Mouse (Mus musculus) hindbrain, postnatal 0 days (tissue): Measurements from ENCODE around the gene Taf10. TPM values are rescaled to one million over a fixed set of nuclear protein-coding genes. Genes with fewer than 3 reads are reported as not detected.
A peak's percentile ranks its signal among the peaks of the same experiment; 100 is the strongest.

Experiments used
- ATAC-seq: fragments of 200-750 bp; cut with Nextera tagmentation; 2 replicates; pipeline ENCODE4 v1.8.0; 2017; ENCODE audit warnings: mild to moderate bottlenecking, moderate TSS enrichment, moderate library complexity
- DNase-seq: peaks from one replicate; pipeline ENCODE4 v3.0.0-alpha.2; 2015; ENCODE audit warnings: low spot score
- H3K27ac ChIP-seq: fragments of 300-500 bp; sonication (generic); 2 replicates; pipeline ENCODE4 v1.5.1; 2014; ENCODE audit warnings: mild to moderate bottlenecking
- H3K27me3 ChIP-seq: fragments of 300-500 bp; sonication (generic); 2 replicates; pipeline ENCODE4 v1.6.1; 2014; ENCODE audit warnings: low read length, mixed read lengths; ENCODE audit not compliant: insufficient read depth
- H3K36me3 ChIP-seq: fragments of 300-500 bp; sonication (generic); 2 replicates; pipeline ENCODE4 v1.6.1; 2014; ENCODE audit warnings: low read length, mixed read lengths; ENCODE audit not compliant: insufficient read depth
- H3K4me1 ChIP-seq: fragments of 300-500 bp; sonication (generic); 2 replicates; pipeline ENCODE4 v1.6.1; 2014; ENCODE audit warnings: antibody characterized with exemption, low read length, mixed read lengths; ENCODE audit not compliant: insufficient read depth
- H3K4me2 ChIP-seq: fragments of 300-500 bp; sonication (generic); 2 replicates; pipeline ENCODE4 v1.6.1; 2014; ENCODE audit warnings: low read depth, mild to moderate bottlenecking, low read length, moderate library complexity, mixed read lengths
- H3K4me3 ChIP-seq: fragments of 300-500 bp; sonication (generic); 2 replicates; pipeline ENCODE4 v1.5.1; 2014; ENCODE audit warnings: low read length
- H3K9ac ChIP-seq: fragments of 300-500 bp; sonication (generic); replicated peaks from 2 replicates; pipeline ENCODE4 v1.6.1; 2014; ENCODE audit warnings: mild to moderate bottlenecking, low read length, moderate library complexity, mixed read lengths
- H3K9me3 ChIP-seq: fragments of 300-500 bp; sonication (generic); 2 replicates; pipeline ENCODE4 v1.6.1; 2016; ENCODE audit warnings: low read length, mixed read lengths
- CTCF ChIP-seq: IDR thresholded peaks from 2 replicates; pipeline ENCODE4 v1.5.1; 2016; ENCODE audit warnings: antibody characterized with exemption, control low read depth, low read depth
- WGBS: fragments of 180-500 bp; shearing (Covaris S2); extraction: QIAGEN DNeasy Blood & Tissue Kit; methylation state at CpG from one replicate; pipeline ENCODE4 v1.1.7; 2014; 5-methylcytosine and 5-hydroxymethylcytosine counted together
- polyA plus RNA-seq: library from polyadenylated mRNA; unstranded; fragments of >200 nt; fragmentation: Nextera tagmentation; extraction: Ambion mirVana; gene quantifications from 2 replicates; pipeline ENCODE4 v1.2.1, GENCODE M21; 2015
- total RNA-seq: library from RNA; depleted of rRNA; stranded (reverse); fragments of >200 nt; gene quantifications from 2 replicates; pipeline ENCODE4 v1.2.3, GENCODE M21; 2014

The Taf10 gene
- total and polyA plus RNA-seq, 2 experiments from 2014 or later: 111 to 124 TPM

GRCm38 (mm10) chr7:105726980-105727325 is 17.2 kb downstream of the Taf10 start:
- no peaks in the 10 kb centered on the region for H3K4me1 ChIP-seq
- H3K9ac ChIP-seq: no peak overlapping the region
- peak overlapping the region; percentile 51; the same call in 1 of the 2 replicates for H3K27ac ChIP-seq
- H3K36me3 ChIP-seq: peaks cover 5% of the 10 kb centered on the region; the same call in 1 of the 2 replicates
- no peak overlapping the region for H3K4me2 ChIP-seq
- ATAC-seq (no peak), DNase-seq (no peak)
- H3K9me3 ChIP-seq: no peaks in the 10 kb centered on the region
- no peaks in the 10 kb centered on the region for H3K27me3 ChIP-seq
- TF ChIP-seq CTCF: no peak
- 89% methylated on average over 4 of the region's 4 CpGs for WGBS
- H3K4me3 ChIP-seq: no peak overlapping the region

GRCm38 (mm10) chr7:105726144-105726979 is 17.8 kb downstream of the Taf10 start:
- DNase-seq: peak; percentile 86
- 79% methylated on average over 4 of the region's 4 CpGs for WGBS
- H3K4me3 ChIP-seq: no peak overlapping the region
- H3K9me3 ChIP-seq: no peaks in the 10 kb centered on the region
- H3K4me1 ChIP-seq: no peaks in the 10 kb centered on the region
- H3K27ac ChIP-seq: peak overlapping the region; percentile 51; the same call in 1 of the 2 replicates
- H3K27me3 ChIP-seq: no peaks in the 10 kb centered on the region
- H3K36me3 ChIP-seq: 0 out of 2 replicates have a peak, but pooled peaks cover 5% of the 10 kb centered on the region
- no peak overlapping the region for H3K4me2 ChIP-seq
- peak; percentile 90 for ATAC-seq
- no peak overlapping the region for H3K9ac ChIP-seq
- peak; percentile 92 for TF ChIP-seq CTCF

- Histone ChIP-seq H3K9me3 (no peaks in the 10 kb centered on the region), H3K36me3 (no peaks in the 10 kb centered on the region), H3K4me1 (no peaks in the 10 kb centered on the region), H3K27me3 (no peaks in the 10 kb centered on the region), H3K4me2 (no peak overlapping the region), H3K4me3 (no peak overlapping the region), H3K9ac (no peak overlapping the region), H3K27ac (no peak overlapping the region)
- TF ChIP-seq CTCF: no peak
- DNase-seq: no peak
- 80% methylated on average over 2 of the region's 2 CpGs for WGBS
- ATAC-seq: no peak
Observed at GRCm38 (mm10) chr7:105721916-105722315, 22.2 kb downstream of the Taf10 start.

GRCm38 (mm10) chr7:105715366-105715765 is 28.8 kb downstream of the Taf10 start:
- H3K9me3 ChIP-seq: no peaks in the 10 kb centered on the region
- no peak overlapping the region for H3K27ac ChIP-seq
- H3K4me2 ChIP-seq: no peak overlapping the region
- no peak overlapping the region for H3K4me3 ChIP-seq
- no peak overlapping the region for H3K9ac ChIP-seq
- no peak for DNase-seq
- ATAC-seq: no peak
- no peaks in the 10 kb centered on the region for H3K36me3 ChIP-seq
- TF ChIP-seq CTCF: no peak
- H3K27me3 ChIP-seq: no peaks in the 10 kb centered on the region
- WGBS: 53% methylated on average over 3 of the region's 3 CpGs
- no peaks in the 10 kb centered on the region for H3K4me1 ChIP-seq

GRCm38 (mm10) chr7:105708733-105709132 is 35.4 kb downstream of the Taf10 start:
- Histone ChIP-seq H3K9me3 (no peaks in the 10 kb centered on the region), H3K9ac (no peak overlapping the region), H3K27me3 (no peaks in the 10 kb centered on the region), H3K27ac (no peak overlapping the region), H3K4me3 (no peak overlapping the region), H3K4me2 (no peak overlapping the region), H3K36me3 (no peaks in the 10 kb centered on the region), H3K4me1 (no peaks in the 10 kb centered on the region)
- TF ChIP-seq CTCF: no peak
- ATAC-seq (no peak), DNase-seq (no peak)
- WGBS: 94% methylated on average over 5 of the region's 5 CpGs

- H3K9me3 ChIP-seq: no peaks in the 10 kb centered on the region
- H3K4me1 ChIP-seq: no peaks in the 10 kb centered on the region
- no peak overlapping the region for H3K27ac ChIP-seq
- H3K27me3 ChIP-seq: no peaks in the 10 kb centered on the region
- no peak for TF ChIP-seq CTCF
- H3K4me3 ChIP-seq: no peak overlapping the region
- H3K4me2 ChIP-seq: no peak overlapping the region
- DNase-seq (no peak), ATAC-seq (no peak)
- 81% methylated on average over 4 of the region's 4 CpGs for WGBS
- H3K9ac ChIP-seq: no peak overlapping the region
- no peaks in the 10 kb centered on the region for H3K36me3 ChIP-seq
Observed at GRCm38 (mm10) chr7:105703816-105704215, 40.3 kb downstream of the Taf10 start.

GRCm38 (mm10) chr7:105703184-105703583 is 41.0 kb downstream of the Taf10 start:
- no peak for ATAC-seq
- no peak for DNase-seq
- no peak for TF ChIP-seq CTCF
- H3K4me2 ChIP-seq: no peak overlapping the region
- WGBS: 85% methylated on average over 16 of the region's 16 CpGs
- no peaks in the 10 kb centered on the region for H3K27me3 ChIP-seq
- H3K4me3 ChIP-seq: no peak overlapping the region
- no peaks in the 10 kb centered on the region for H3K36me3 ChIP-seq
- no peak overlapping the region for H3K9ac ChIP-seq
- no peaks in the 10 kb centered on the region for H3K4me1 ChIP-seq
- H3K9me3 ChIP-seq: no peaks in the 10 kb centered on the region
- no peak overlapping the region for H3K27ac ChIP-seq
